Mouse (Mus musculus): ENCODE data around the gene Ythdf1. TPM values are rescaled to one million over a fixed set of nuclear protein-coding genes. Genes with fewer than 3 reads are reported as not detected.

The Ythdf1 gene
- polyA plus RNA-seq, 1 experiment from 2014 or later: 80.5 TPM

DNA sequence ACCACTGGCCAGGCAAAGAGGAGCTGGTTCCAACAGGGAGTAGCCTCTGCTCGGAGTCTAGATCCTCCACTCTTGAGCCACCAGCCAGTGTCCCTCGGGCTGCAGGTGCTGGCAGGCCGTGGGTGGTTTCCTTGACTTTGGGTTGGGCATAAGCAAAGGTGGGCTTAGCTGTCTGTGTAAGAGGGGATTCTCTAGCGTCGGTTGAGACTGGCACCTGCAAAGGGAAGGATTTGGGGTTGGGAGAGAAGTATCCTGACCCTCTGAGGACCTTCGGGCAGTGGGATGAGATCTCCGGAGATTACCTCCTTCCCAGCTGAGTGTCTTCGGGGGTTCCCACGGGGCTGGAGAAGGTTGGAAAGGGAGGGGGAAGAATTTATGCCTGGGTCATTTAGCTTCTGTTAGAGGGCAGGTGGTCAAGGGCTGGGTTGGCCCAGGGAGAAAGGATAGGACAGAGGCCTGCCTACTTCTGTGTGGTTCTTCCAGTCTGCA is 28.9 kb downstream of the Ythdf1 start:
- WGBS: 6% methylated on average over 9 of the region's 9 CpGs
- Histone ChIP-seq H3K27me3 (ENCODE audit: control insufficient read depth, insufficient read depth, low read length) (peaks cover 87% of the 10 kb centered on the region), H3K36me3 (ENCODE audit: control insufficient read depth, insufficient read depth, low read length) (no peaks in the 10 kb centered on the region), H3K4me2 (ENCODE audit: low read depth, severe bottlenecking) (no peak overlapping the region), H3K4me3 (ENCODE audit: low read depth, low read length) (no peak overlapping the region), H3K9ac (ENCODE audit: low read length) (no peak overlapping the region), H3K4me1 (ENCODE audit: control insufficient read depth, insufficient read depth, low read length) (peaks cover 20% of the 10 kb centered on the region), H3K27ac (replicated peaks; ENCODE audit: low read depth, low read length) (no peak overlapping the region), H3K9me3 (ENCODE audit: control insufficient read depth, low read length) (no peaks in the 10 kb centered on the region)
- ATAC-seq (ENCODE audit: insufficient number of reproducible peaks, low FRiP score, low TSS enrichment, low read depth): no peak
- DNase-seq (ENCODE audit: low spot score): no peak

DNA sequence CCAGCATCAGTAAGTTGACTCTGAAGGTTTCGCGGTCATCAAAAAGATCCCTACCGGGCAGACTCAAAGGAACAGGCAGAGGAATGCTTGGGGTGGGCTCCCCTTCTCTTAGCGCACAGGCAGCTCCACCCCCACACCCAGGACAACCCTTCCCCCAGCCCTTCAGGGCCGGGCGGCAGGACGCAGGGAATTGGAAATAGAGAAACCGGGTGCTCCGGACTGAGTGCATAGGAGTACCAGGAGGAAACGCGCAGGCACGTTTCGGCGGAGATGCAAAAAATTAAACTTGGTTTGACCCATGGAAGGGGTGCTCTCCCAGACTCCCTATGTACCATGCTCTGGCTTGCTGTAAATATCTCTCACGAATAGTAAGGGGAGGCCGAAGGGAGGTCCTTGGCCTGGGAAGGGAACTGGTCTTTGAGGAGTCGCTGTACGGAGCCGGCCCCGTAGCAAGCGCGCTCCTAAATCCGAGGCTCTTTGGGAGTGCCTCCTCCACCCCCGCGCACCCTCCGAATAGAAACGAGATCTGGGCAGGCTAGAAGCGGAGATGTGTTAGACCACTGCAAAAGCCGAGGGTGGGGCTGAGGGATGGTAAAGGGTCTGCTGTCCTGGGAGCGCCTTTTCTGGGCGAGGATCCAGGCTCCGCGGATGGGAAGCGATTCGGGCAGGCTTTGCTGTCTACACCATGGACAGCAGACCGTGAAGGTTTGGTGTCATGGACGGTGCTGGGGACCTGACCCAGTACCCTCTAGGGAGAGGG is 29.5 kb downstream of the Ythdf1 start:
- Histone ChIP-seq H3K4me2 (ENCODE audit: low read depth, severe bottlenecking) (peak overlapping the region; percentile 16; the same call in 1 of the 2 replicates), H3K36me3 (ENCODE audit: control insufficient read depth, insufficient read depth, low read length) (no peaks in the 10 kb centered on the region), H3K27me3 (ENCODE audit: control insufficient read depth, insufficient read depth, low read length) (peaks cover 85% of the 10 kb centered on the region), H3K27ac (replicated peaks; ENCODE audit: low read depth, low read length) (no peak overlapping the region), H3K4me3 (ENCODE audit: low read depth, low read length) (no peak overlapping the region; the same call in 1 of the 2 replicates), H3K9me3 (ENCODE audit: control insufficient read depth, low read length) (no peaks in the 10 kb centered on the region), H3K9ac (ENCODE audit: low read length) (no peak overlapping the region), H3K4me1 (ENCODE audit: control insufficient read depth, insufficient read depth, low read length) (peaks cover 20% of the 10 kb centered on the region)
- no peak for ATAC-seq (ENCODE audit: insufficient number of reproducible peaks, low FRiP score, low TSS enrichment, low read depth)
- DNase-seq (ENCODE audit: low spot score): peak; percentile 48
- under 1% methylated on average over 37 of the region's 37 CpGs for WGBS

DNA sequence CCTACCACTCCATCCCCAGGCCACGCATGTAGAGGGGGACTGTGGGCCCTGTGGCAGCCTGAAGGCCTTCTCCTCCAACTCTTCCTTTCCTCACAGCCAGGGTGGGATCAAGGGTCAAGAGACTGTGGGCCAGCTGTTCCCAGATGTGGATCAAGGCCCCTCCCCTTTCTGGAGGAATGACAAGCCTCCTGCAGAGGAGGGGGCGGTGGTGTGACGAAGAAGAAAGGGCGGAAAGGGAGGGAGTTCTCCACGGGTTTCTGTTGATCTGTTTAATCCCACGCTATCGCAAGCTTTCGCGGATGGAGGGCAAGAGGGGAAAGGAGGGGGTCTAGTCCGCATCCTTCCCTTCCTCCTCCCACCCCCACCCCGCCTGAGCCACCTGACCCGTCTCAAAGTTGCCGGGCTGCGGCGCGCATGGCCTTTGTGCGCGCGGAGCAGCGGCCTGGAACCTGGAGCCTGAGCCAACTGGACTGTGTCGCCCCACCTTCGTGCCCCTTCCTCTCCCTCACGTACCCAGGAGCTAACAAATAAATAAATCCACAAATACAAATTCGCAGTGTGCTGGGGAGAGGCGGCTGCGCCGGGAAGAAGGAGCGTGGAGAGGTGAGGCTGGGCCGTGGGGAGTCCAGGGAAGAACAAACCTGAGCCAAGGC is 30.2 kb downstream of the Ythdf1 start:
- H3K9ac ChIP-seq (ENCODE audit: low read length): no peak overlapping the region
- 0 out of 2 replicates have a peak overlapping the region, but pooled peaks have one; percentile 3 for H3K4me3 ChIP-seq (ENCODE audit: low read depth, low read length)
- H3K4me1 ChIP-seq (ENCODE audit: control insufficient read depth, insufficient read depth, low read length): peaks cover 20% of the 10 kb centered on the region
- DNase-seq (ENCODE audit: low spot score): peak; percentile 42
- H3K9me3 ChIP-seq (ENCODE audit: control insufficient read depth, low read length): no peaks in the 10 kb centered on the region
- ATAC-seq (ENCODE audit: insufficient number of reproducible peaks, low FRiP score, low TSS enrichment, low read depth): no peak
- under 1% methylated on average over 28 of the region's 29 CpGs for WGBS
- H3K27me3 ChIP-seq (ENCODE audit: control insufficient read depth, insufficient read depth, low read length): peaks cover 80% of the 10 kb centered on the region
- no peaks in the 10 kb centered on the region for H3K36me3 ChIP-seq (ENCODE audit: control insufficient read depth, insufficient read depth, low read length)
- H3K4me2 ChIP-seq (ENCODE audit: low read depth, severe bottlenecking): peak overlapping the region; percentile 16
- no peak overlapping the region for H3K27ac ChIP-seq (replicated peaks; ENCODE audit: low read depth, low read length)

DNA sequence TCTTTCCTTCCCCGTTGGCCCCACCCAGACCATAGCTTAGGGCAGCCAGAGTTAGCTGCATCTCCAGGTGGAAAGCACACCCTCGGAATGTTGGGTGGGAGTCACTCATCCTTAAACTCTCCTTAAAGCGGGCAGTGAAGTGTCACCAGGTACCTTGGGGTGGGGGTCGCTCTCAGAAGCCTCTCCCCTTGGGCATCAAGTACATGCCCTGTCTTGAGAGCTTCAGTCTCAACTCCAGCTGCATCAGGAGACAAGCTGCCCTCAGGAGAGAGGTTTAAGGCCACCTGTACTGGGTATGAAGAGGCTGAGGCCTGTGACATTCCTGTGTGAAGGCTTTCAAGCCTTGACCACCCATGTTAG is 30.8 kb downstream of the Ythdf1 start:
- Histone ChIP-seq H3K4me1 (ENCODE audit: control insufficient read depth, insufficient read depth, low read length) (peaks cover 20% of the 10 kb centered on the region), H3K9me3 (ENCODE audit: control insufficient read depth, low read length) (no peaks in the 10 kb centered on the region), H3K9ac (ENCODE audit: low read length) (no peak overlapping the region), H3K27me3 (ENCODE audit: control insufficient read depth, insufficient read depth, low read length) (peaks cover 75% of the 10 kb centered on the region), H3K4me3 (ENCODE audit: low read depth, low read length) (no peak overlapping the region), H3K4me2 (ENCODE audit: low read depth, severe bottlenecking) (no peak overlapping the region), H3K27ac (replicated peaks; ENCODE audit: low read depth, low read length) (no peak overlapping the region), H3K36me3 (ENCODE audit: control insufficient read depth, insufficient read depth, low read length) (no peaks in the 10 kb centered on the region)
- ATAC-seq (ENCODE audit: insufficient number of reproducible peaks, low FRiP score, low TSS enrichment, low read depth): no peak
- 13% methylated on average over 4 of the region's 4 CpGs for WGBS
- no peak for DNase-seq (ENCODE audit: low spot score)

DNA sequence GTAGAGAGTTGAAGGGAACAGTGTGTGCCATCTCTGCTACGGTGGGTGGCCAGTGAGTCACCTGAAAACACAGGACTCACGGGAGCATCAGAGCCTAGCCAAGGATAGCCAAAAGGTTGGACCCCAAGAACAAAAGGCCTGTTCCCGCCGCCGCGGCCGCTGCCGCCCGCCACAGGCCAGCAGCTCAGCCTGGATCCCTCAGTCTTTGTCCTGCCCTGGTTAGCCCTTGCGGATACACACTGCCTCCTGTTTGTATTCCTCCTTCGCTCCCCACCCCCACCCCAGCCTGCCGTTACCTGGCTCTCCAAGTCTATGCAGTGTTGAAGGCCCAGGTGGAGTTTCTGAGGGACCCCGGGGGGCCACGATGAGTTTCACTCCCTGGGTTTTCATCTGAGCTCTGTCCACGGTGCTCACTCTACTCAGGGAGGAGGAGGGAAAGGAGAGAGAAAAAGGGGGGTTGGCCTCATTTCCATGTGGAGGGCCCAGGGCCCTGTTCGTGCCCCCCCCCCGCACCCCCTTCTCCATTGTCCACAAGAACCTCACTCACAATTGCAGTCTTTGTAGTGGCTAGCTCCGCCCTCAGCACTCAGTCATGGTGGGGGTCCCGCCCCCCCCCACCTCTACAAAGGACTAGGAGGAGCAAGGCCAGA is 31.4 kb downstream of the Ythdf1 start:
- H3K36me3 ChIP-seq (ENCODE audit: control insufficient read depth, insufficient read depth, low read length): no peaks in the 10 kb centered on the region
- no peak for DNase-seq (ENCODE audit: low spot score)
- peaks cover 69% of the 10 kb centered on the region for H3K27me3 ChIP-seq (ENCODE audit: control insufficient read depth, insufficient read depth, low read length)
- no peak for ATAC-seq (ENCODE audit: insufficient number of reproducible peaks, low FRiP score, low TSS enrichment, low read depth)
- peaks cover 20% of the 10 kb centered on the region for H3K4me1 ChIP-seq (ENCODE audit: control insufficient read depth, insufficient read depth, low read length)
- no peak overlapping the region for H3K4me2 ChIP-seq (ENCODE audit: low read depth, severe bottlenecking)
- H3K9me3 ChIP-seq (ENCODE audit: control insufficient read depth, low read length): no peaks in the 10 kb centered on the region
- 7% methylated on average over 19 of the region's 19 CpGs for WGBS
- H3K27ac ChIP-seq (replicated peaks; ENCODE audit: low read depth, low read length): no peak overlapping the region
- no peak overlapping the region for H3K4me3 ChIP-seq (ENCODE audit: low read depth, low read length)
- no peak overlapping the region for H3K9ac ChIP-seq (ENCODE audit: low read length)

DNA sequence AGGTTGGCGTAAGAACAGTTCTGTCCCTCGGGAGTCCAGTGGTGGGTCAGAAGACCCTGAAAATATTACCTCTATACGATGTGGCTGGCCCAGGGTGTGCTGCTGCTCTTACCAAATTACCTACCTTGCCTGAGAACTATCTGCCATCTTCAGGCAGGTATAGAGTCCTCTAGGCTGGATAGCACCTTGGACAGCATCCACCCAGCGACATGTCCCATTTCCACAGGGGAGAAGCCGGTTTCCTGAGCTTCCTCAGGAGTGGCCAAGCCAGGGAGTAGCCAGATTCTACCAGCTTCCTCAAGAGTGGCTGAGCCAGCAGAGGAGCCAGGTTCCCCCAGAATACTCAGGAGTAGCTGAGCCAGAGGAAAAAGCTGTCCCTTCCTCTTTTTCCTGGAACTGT is 35.5 kb downstream of the Ythdf1 start:
- peaks cover 28% of the 10 kb centered on the region for H3K27me3 ChIP-seq (ENCODE audit: control insufficient read depth, insufficient read depth, low read length)
- WGBS: 57% methylated on average over 5 of the region's 5 CpGs

DNA sequence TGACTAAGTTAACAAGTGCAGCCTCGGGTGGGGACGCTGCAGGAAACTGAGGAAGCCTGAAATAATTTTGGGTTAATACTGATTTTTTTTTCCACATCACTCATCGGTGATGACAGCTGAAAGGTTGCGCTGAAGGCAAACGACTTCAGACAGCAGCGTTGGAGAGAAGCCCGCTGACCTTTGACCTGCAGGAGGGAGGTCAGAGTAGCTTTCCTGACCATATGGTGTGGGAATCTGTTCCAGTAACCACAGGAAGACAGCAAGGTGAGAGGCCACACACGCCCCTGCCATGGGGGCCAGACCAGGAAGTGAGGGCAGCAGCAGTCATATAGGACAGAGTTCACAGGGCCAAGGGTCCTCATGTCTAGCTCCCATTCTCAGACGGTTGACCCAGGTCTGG is 39.5 kb downstream of the Ythdf1 start:
- Histone ChIP-seq H3K4me3 (ENCODE audit: low read depth, low read length) (no peak overlapping the region), H3K4me1 (ENCODE audit: control insufficient read depth, insufficient read depth, low read length) (no peaks in the 10 kb centered on the region), H3K27me3 (ENCODE audit: control insufficient read depth, insufficient read depth, low read length) (no peaks in the 10 kb centered on the region), H3K27ac (replicated peaks; ENCODE audit: low read depth, low read length) (no peak overlapping the region), H3K36me3 (ENCODE audit: control insufficient read depth, insufficient read depth, low read length) (no peaks in the 10 kb centered on the region), H3K9me3 (ENCODE audit: control insufficient read depth, low read length) (no peaks in the 10 kb centered on the region), H3K4me2 (ENCODE audit: low read depth, severe bottlenecking) (no peak overlapping the region), H3K9ac (ENCODE audit: low read length) (no peak overlapping the region)
- DNase-seq (ENCODE audit: low spot score) (no peak), ATAC-seq (ENCODE audit: insufficient number of reproducible peaks, low FRiP score, low TSS enrichment, low read depth) (no peak)
- 31% methylated on average over 9 of the region's 9 CpGs for WGBS

More for the DNA sequence above, 35.5 kb downstream of the Ythdf1 start:
- Histone ChIP-seq H3K4me2 (ENCODE audit: low read depth, severe bottlenecking) (no peak overlapping the region), H3K9ac (ENCODE audit: low read length) (no peak overlapping the region), H3K36me3 (ENCODE audit: control insufficient read depth, insufficient read depth, low read length) (no peaks in the 10 kb centered on the region), H3K4me1 (ENCODE audit: control insufficient read depth, insufficient read depth, low read length) (0 out of 2 replicates have a peak, but pooled peaks cover 1% of the 10 kb centered on the region), H3K9me3 (ENCODE audit: control insufficient read depth, low read length) (no peaks in the 10 kb centered on the region), H3K27ac (replicated peaks; ENCODE audit: low read depth, low read length) (no peak overlapping the region), H3K4me3 (ENCODE audit: low read depth, low read length) (no peak overlapping the region)
- DNase-seq (ENCODE audit: low spot score) (no peak), ATAC-seq (ENCODE audit: insufficient number of reproducible peaks, low FRiP score, low TSS enrichment, low read depth) (no peak)

DNA sequence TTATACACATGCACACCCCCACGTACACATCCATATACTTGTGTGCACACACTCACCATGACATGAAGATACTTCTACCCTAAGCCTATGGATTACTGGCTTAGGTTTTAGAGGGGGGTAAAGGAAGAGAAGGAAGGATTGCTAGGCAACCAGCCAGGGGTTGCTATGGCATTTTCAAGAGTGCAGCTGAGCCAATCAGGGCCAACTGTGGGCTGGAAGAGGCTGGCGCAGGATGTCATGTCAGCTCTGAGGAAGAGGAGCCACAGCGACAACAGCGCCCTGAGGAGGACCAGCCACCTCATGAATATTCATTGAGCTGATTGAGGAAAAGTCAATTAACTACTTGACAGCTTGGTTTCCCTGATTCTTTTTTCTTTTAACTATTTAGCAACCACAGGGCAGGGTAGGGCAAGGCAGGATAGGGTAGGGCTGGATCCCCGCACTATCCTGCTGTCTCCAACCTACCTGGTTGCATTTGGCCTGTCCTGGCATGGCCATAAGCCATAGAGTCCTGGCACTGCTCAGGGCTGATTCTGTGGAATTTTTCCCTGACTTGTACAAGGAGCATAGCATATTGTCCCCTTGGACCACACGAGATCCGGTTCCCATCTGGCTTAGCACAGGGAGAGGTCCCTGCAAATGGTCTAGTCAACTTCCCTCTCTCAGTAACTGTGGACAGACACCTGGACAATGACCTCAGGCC is 41.2 kb downstream of the Ythdf1 start:
- no peak overlapping the region for H3K4me2 ChIP-seq (ENCODE audit: low read depth, severe bottlenecking)
- H3K9me3 ChIP-seq (ENCODE audit: control insufficient read depth, low read length): no peaks in the 10 kb centered on the region
- no peaks in the 10 kb centered on the region for H3K4me1 ChIP-seq (ENCODE audit: control insufficient read depth, insufficient read depth, low read length)
- H3K27me3 ChIP-seq (ENCODE audit: control insufficient read depth, insufficient read depth, low read length): no peaks in the 10 kb centered on the region
- no peak overlapping the region for H3K27ac ChIP-seq (replicated peaks; ENCODE audit: low read depth, low read length)
- 56% methylated on average over 7 of the region's 7 CpGs for WGBS
- H3K36me3 ChIP-seq (ENCODE audit: control insufficient read depth, insufficient read depth, low read length): no peaks in the 10 kb centered on the region
- DNase-seq (ENCODE audit: low spot score) (no peak), ATAC-seq (ENCODE audit: insufficient number of reproducible peaks, low FRiP score, low TSS enrichment, low read depth) (no peak)
- H3K4me3 ChIP-seq (ENCODE audit: low read depth, low read length): no peak overlapping the region
- H3K9ac ChIP-seq (ENCODE audit: low read length): no peak overlapping the region

All from limb, embryonic 11.5 days (tissue).